Mouse (Mus musculus) kidney, embryonic 14.5 days (tissue): ENCODE results near the gene Slc12a6. TPM values are rescaled to one million over a fixed set of nuclear protein-coding genes. Genes with fewer than 3 reads are reported as not detected.
A peak's percentile ranks its signal among the peaks of the same experiment; 100 is the strongest.

ENCODE experiments used
- ATAC-seq: fragments of 200-750 bp; cut with Nextera tagmentation; 2 replicates; pipeline ENCODE4 v1.8.0; 2017; ENCODE audit warnings: moderate number of reproducible peaks, mild to moderate bottlenecking, moderate TSS enrichment, moderate library complexity; ENCODE audit not compliant: low FRiP score, low TSS enrichment
- H3K27ac ChIP-seq: fragments of 300-500 bp; sonication (generic); 2 replicates; pipeline ENCODE4 v1.5.1; 2014; ENCODE audit warnings: low read depth, mild to moderate bottlenecking, low read length, moderate library complexity, mixed read lengths
- H3K27me3 ChIP-seq: fragments of 300-500 bp; sonication (generic); 2 replicates; pipeline ENCODE4 v1.6.1; 2014; ENCODE audit warnings: mild to moderate bottlenecking, low read length; ENCODE audit not compliant: control insufficient read depth, insufficient read depth
- H3K36me3 ChIP-seq: fragments of 300-500 bp; sonication (generic); 2 replicates; pipeline ENCODE4 v1.6.1; 2014; ENCODE audit warnings: low read length, mixed read lengths; ENCODE audit not compliant: control insufficient read depth, insufficient read depth
- H3K4me1 ChIP-seq: fragments of 300-500 bp; sonication (generic); 2 replicates; pipeline ENCODE4 v1.6.1; 2014; ENCODE audit warnings: low read length, mixed read lengths; ENCODE audit not compliant: control insufficient read depth, insufficient read depth
- H3K4me2 ChIP-seq: fragments of 300-500 bp; sonication (generic); replicated peaks from 2 replicates; pipeline ENCODE4 v1.6.1; 2014; ENCODE audit warnings: low read depth, mild to moderate bottlenecking, low read length
- H3K4me3 ChIP-seq: fragments of 300-500 bp; sonication (generic); 2 replicates; pipeline ENCODE4 v1.5.1; 2014; ENCODE audit warnings: mild to moderate bottlenecking, low read length
- H3K9ac ChIP-seq: fragments of 300-500 bp; sonication (generic); 2 replicates; pipeline ENCODE4 v1.6.1; 2014; ENCODE audit warnings: low read depth, mild to moderate bottlenecking, low read length, moderate library complexity
- H3K9me3 ChIP-seq: fragments of 300-500 bp; sonication (generic); 2 replicates; pipeline ENCODE4 v1.6.1; 2016; ENCODE audit warnings: low read length; ENCODE audit not compliant: control insufficient read depth
- WGBS: fragments of 180-500 bp; shearing (Covaris S2); extraction: QIAGEN DNeasy Blood & Tissue Kit; methylation state at CpG from one replicate; pipeline ENCODE4 v1.1.7; 2014; 5-methylcytosine and 5-hydroxymethylcytosine counted together
- polyA plus RNA-seq: library from polyadenylated mRNA; unstranded; fragments of >200 nt; fragmentation: Nextera tagmentation; extraction: Ambion mirVana; gene quantifications from 2 replicates; pipeline ENCODE4 v1.2.1, GENCODE M21; 2014

Slc12a6 gene
- polyA plus RNA-seq, 1 experiment from 2014 or later = 12.7 TPM

DNA sequence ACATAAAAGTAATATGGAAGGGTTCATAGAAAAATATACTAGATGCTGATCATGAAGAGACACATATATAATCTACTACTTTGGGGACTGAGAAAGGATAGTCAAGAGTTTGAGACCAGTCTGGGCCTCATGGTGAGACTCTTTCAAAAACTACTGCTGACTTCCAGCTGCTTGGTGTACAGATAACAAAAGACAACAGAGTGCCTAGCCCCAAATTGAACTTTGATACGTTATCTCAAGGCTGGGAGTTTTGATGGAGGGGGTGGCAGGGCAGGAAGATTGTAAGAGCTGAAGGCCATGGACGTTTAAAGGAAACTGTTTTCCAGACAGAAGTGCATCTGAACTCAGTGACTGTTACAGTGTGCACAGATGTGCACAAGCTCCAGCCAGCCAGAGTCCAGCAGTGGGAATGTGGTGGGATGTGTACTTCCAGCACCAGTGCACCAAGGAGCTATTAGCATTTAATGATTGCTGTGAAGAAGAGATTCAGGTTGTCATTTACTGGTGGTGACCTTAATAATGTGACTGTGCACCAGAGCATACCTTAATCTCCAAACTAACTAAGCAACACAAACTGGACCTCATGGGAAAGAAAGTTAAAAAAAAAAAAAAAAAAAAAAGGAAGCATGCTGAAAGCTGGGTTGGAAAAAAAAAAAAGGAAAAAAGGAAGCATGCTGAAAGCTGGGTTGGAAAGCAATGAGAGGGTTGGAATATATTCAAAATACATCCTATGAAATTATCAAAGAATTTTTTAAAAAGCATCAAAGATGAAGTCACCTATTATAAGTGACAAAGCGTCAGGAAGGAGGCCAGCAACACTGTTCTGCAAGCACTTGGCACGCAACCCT is 66.7 kb downstream of the Slc12a6 start:
- no peak overlapping the region for H3K27ac ChIP-seq
- no peak overlapping the region for H3K9ac ChIP-seq
- H3K4me3 ChIP-seq = no peak overlapping the region
- no peak overlapping the region for H3K4me2 ChIP-seq
- no peaks in the 10 kb centered on the region for H3K9me3 ChIP-seq
- ATAC-seq = no peak
- H3K27me3 ChIP-seq = no peaks in the 10 kb centered on the region
- H3K4me1 ChIP-seq = no peaks in the 10 kb centered on the region
- WGBS = 60% methylated on average over 4 of the region's 4 CpGs
- peaks cover 7% of the 10 kb centered on the region for H3K36me3 ChIP-seq

DNA sequence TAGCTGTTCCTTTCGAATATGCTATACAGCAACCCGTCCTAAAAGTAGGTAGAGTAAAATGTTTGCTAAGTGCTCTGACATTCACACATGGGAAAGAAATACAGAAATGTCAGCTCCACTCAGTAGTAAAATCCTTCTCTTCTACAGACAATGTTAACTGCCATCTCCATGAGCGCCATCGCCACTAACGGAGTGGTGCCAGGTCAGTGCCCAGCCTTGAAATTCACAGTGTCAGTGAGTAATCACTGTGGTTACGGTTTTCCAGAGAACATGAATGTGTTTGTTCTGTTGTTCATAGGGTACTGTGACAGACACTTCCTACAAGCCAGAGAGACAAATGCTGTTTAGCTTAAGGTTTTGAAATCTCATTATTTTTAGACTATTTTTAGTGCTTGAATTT is 71.6 kb downstream of the Slc12a6 start:
- 94% methylated on average over 6 of the region's 6 CpGs for WGBS
- peaks cover 21% of the 10 kb centered on the region for H3K36me3 ChIP-seq

DNA sequence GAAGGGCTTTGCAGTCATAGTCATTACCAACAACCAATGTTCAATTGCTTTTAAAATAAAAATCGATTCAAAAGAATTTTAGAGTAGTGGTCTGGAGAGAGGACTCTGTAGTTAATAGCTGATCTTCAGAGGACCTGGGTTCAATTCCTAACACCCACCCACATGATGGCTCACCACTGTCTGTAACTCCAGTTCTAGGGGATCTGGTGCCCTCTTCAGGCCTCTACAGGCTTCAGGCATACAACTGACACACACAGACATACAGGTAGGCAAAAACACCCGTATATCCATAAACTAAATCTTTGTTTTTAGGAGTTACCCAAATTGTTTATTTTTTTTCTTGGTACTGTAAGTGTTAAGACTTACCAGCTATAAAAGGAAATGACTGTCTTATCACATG is 74.1 kb downstream of the Slc12a6 start:
- Histone ChIP-seq H3K27ac (no peak overlapping the region), H3K4me3 (no peak overlapping the region), H3K9ac (no peak overlapping the region), H3K4me2 (no peak overlapping the region), H3K36me3 (peaks cover 20% of the 10 kb centered on the region), H3K9me3 (no peaks in the 10 kb centered on the region), H3K27me3 (no peaks in the 10 kb centered on the region), H3K4me1 (no peaks in the 10 kb centered on the region)
- WGBS = 89% methylated on average over 2 of the region's 2 CpGs
- no peak for ATAC-seq

More for the DNA sequence above, 71.6 kb downstream of the Slc12a6 start:
- no peaks in the 10 kb centered on the region for H3K27me3 ChIP-seq
- no peak overlapping the region for H3K4me2 ChIP-seq
- ATAC-seq = no peak
- H3K4me1 ChIP-seq = no peaks in the 10 kb centered on the region
- H3K9ac ChIP-seq = no peak overlapping the region
- no peak overlapping the region for H3K4me3 ChIP-seq
- no peaks in the 10 kb centered on the region for H3K9me3 ChIP-seq
- H3K27ac ChIP-seq = no peak overlapping the region

DNA sequence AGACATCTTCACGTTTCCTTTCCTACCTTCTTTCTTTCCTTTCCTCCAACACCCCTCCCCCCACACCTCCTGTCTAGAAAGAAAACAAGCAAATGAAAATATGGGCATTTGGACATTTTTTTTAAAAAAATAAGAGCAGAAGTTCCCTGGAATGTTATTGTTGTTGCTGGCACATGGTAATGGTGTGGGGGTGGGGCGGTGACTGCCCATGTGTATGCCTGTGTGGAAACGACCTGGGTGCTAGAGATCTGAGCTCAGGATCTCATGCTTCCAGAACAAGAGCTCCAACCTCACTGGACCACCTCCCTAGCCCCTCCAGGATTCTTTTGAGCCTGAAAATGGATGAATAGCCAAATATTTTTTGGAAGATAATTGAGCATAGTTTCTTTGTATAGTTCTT is 75.5 kb downstream of the Slc12a6 start:
- Histone ChIP-seq H3K4me2 (no peak overlapping the region), H3K4me1 (no peaks in the 10 kb centered on the region), H3K36me3 (peaks cover 16% of the 10 kb centered on the region), H3K4me3 (no peak overlapping the region), H3K27ac (no peak overlapping the region), H3K27me3 (no peaks in the 10 kb centered on the region), H3K9ac (no peak overlapping the region), H3K9me3 (no peaks in the 10 kb centered on the region)
- ATAC-seq = no peak
- 52% methylated on average over 3 of the region's 3 CpGs for WGBS

DNA sequence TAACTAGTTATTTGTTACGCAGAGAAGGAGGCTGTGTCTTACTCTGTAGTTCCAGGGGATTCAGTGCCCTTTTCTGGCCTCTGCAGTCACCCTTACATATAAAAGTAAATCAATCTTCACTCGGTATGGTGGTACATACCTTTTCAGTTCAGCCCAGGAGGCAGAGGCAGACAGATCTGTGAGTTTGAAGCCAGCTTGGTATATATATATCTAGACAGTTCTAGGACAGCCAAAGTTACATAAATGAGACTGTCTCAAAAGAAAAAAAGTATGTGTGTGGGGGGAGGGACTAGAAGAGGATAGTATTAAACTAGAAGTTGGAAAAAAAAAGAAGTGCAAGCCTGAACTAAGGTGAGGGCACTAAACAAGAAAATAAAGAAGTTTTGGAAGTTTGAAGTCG is 82.6 kb downstream of the Slc12a6 start:
- 88% methylated on average over 3 of the region's 3 CpGs for WGBS
- Histone ChIP-seq H3K4me1 (no peaks in the 10 kb centered on the region), H3K36me3 (peaks cover 4% of the 10 kb centered on the region; the same call in 1 of the 2 replicates), H3K27ac (no peak overlapping the region), H3K27me3 (no peaks in the 10 kb centered on the region), H3K4me2 (no peak overlapping the region), H3K9me3 (no peaks in the 10 kb centered on the region), H3K4me3 (no peak overlapping the region), H3K9ac (no peak overlapping the region)
- ATAC-seq = no peak

DNA sequence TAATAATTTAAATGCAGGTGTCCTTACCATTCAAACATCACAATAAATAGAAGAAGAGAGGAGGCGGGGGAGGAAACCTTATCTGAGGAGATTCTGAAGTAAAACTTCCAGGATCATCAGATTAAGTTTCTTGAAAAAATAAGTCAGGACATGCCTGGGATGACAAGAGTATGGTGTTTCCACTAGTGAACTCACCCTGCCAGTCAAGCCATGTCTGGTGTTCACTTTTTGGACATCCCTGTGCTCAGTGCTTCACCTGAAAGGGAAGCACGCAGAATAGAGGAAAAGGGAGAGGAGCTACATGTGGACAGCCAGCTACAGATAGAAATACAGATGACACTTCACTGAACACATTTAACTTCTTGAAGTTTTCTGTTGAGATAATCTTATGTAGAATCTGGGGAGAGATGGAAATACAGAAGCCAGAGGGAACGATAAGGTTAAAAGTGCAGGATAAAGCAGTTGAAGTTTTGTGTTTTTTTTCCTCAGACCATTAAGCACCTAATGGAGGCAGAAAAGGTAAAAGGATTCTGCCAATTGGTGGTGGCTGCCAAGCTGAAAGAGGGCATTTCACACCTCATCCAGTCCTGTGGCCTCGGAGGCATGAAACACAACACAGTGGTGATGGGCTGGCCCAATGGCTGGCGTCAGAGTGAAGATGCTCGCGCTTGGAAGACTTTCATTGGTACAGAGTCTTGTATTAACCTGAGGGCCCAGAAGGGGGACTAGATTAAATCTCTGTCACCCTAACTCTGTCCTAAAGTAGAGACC is 88.2 kb downstream of the Slc12a6 start:
- peak; percentile 79 for ATAC-seq
- 38% methylated on average over 7 of the region's 7 CpGs for WGBS
- peaks cover 29% of the 10 kb centered on the region for H3K36me3 ChIP-seq

DNA sequence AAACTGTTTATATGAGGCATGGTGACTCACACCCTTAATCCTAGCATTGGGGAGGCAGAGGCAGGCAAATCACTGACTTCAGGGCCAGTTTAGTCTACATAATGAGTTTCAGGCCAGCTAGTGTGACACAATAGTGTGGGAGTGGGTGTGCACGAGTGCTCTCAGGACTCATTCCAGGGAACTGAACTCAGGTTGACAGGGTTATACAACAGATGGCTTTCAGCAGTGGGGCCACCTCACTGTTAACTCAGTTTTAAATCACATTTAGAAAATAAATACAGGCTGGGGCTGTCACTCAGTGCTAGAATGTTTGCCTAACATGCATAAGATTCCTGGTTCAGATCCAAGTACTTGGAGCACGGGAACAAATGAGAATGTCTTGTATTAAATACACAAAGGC is 94.0 kb downstream of the Slc12a6 start:
- no peaks in the 10 kb centered on the region for H3K4me1 ChIP-seq
- no peak overlapping the region for H3K4me3 ChIP-seq
- peaks cover 63% of the 10 kb centered on the region for H3K36me3 ChIP-seq
- no peaks in the 10 kb centered on the region for H3K9me3 ChIP-seq
- H3K9ac ChIP-seq = no peak overlapping the region
- H3K27ac ChIP-seq = no peak overlapping the region
- peak; percentile 52 for ATAC-seq
- WGBS = 33% methylated on average over 2 of the region's 2 CpGs
- H3K27me3 ChIP-seq = no peaks in the 10 kb centered on the region
- no peak overlapping the region for H3K4me2 ChIP-seq

More for the DNA sequence above, 88.2 kb downstream of the Slc12a6 start:
- Histone ChIP-seq H3K4me1 (no peaks in the 10 kb centered on the region), H3K27me3 (no peaks in the 10 kb centered on the region), H3K9me3 (no peaks in the 10 kb centered on the region), H3K9ac (no peak overlapping the region), H3K27ac (no peak overlapping the region), H3K4me3 (no peak overlapping the region), H3K4me2 (no peak overlapping the region)

DNA sequence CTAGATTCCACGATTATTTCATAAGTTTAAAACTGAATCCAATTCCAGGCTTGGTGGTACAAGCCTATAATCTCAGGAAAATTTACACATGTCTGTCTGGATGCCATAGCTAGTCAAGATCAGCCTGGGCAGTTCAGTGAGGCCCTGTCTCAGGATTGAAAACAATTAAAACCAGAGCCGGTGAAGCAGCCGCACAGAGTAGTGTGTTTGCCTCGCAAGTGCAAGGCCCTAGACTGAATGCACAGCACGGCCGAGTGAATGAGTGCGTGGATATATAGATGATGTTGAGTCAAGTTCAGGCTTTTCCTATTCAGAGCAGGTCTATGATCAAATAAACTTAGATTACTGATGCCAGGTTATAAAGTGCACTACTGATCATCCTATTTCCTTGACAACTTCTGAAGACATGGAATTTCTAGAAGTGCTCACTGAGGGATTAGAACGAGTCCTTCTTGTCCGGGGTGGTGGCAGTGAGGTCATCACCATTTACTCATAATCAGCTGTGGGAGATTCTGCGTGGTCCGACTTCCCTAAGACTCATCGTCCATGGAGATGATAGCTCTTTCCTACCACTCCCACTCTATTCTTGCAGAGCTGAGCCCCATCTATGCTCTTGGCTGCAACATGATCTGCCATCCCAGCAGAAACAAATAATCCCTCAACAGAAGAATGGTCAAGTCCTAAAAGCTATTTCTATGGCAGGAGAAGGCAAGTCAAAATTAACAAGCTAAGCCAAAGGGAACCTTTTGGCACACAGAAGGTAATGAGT is 94.6 kb downstream of the Slc12a6 start:
- Histone ChIP-seq H3K4me2 (no peak overlapping the region), H3K4me1 (no peaks in the 10 kb centered on the region), H3K27me3 (no peaks in the 10 kb centered on the region), H3K9me3 (no peaks in the 10 kb centered on the region), H3K4me3 (no peak overlapping the region), H3K36me3 (peaks cover 63% of the 10 kb centered on the region), H3K9ac (no peak overlapping the region), H3K27ac (0 out of 2 replicates have a peak overlapping the region, but pooled peaks have one; percentile 12)
- peak; percentile 63 for ATAC-seq
- WGBS = 56% methylated on average over 12 of the region's 12 CpGs
